Mouse (Mus musculus) cerebral cortex, adult 2 months (tissue): Measurements from ENCODE around the gene Serpina16.

ENCODE experiments used
- WGBS: fragments of 180-500 bp; shearing (Covaris S2); methylation state at CpG from one replicate; pipeline ENCODE4 v1.1.7; 2018; 5-methylcytosine and 5-hydroxymethylcytosine counted together

Serpina16 gene

GRCm38 (mm10) chr12:103676039-103676438 is at the start of gene Serpina16:
Gene Serpina16, minus strand, starts transcription at chr12:103676139.
- 90% methylated on average over 1 of the region's 1 CpGs for WGBS

GRCm38 (mm10) chr12:103711537-103711936 is 35.6 kb upstream of the Serpina16 start:
- WGBS = 78% methylated on average over 3 of the region's 3 CpGs

- 66% methylated on average over 1 of the region's 1 CpGs for WGBS
These were observed 34.5 kb upstream of the Serpina16 start for GRCm38 (mm10) chr12:103710405-103710804.

GRCm38 (mm10) chr12:103706113-103706512 is 30.2 kb upstream of the Serpina16 start:
- WGBS = 89% methylated on average over 4 of the region's 4 CpGs

GRCm38 (mm10) chr12:103705547-103705946 is 29.6 kb upstream of the Serpina16 start:
- 54% methylated on average over 2 of the region's 2 CpGs for WGBS

GRCm38 (mm10) chr12:103700144-103700750 is 24.3 kb upstream of the Serpina16 start:
- WGBS = 89% methylated on average over 4 of the region's 4 CpGs

- WGBS = 91% methylated on average over 8 of the region's 8 CpGs
These were observed 19.5 kb upstream of the Serpina16 start, which contains the start of gene Serpina1f for GRCm38 (mm10) chr12:103695429-103695828. Gene Serpina1f, minus strand, starts transcription at chr12:103695529.

GRCm38 (mm10) chr12:103688221-103688814 is 12.4 kb upstream of the Serpina16 start:
- 75% methylated on average over 3 of the region's 3 CpGs for WGBS

- WGBS = 75% methylated on average over 7 of the region's 7 CpGs
These were observed 11.1 kb upstream of the Serpina16 start for GRCm38 (mm10) chr12:103687021-103687420.

GRCm38 (mm10) chr12:103686050-103686449 is 10.1 kb upstream of the Serpina16 start:
- WGBS = 59% methylated on average over 3 of the region's 3 CpGs

GRCm38 (mm10) chr12:103685386-103685785 is 9.4 kb upstream of the Serpina16 start:
- 71% methylated on average over 3 of the region's 3 CpGs for WGBS

- WGBS = 50% methylated on average over 4 of the region's 4 CpGs
These were observed 7.8 kb upstream of the Serpina16 start for GRCm38 (mm10) chr12:103683775-103684174.

- 83% methylated on average over 2 of the region's 2 CpGs for WGBS
These were observed 5.8 kb upstream of the Serpina16 start for GRCm38 (mm10) chr12:103681739-103682138.

- 83% methylated on average over 2 of the region's 2 CpGs for WGBS
These were observed 5.2 kb upstream of the Serpina16 start for GRCm38 (mm10) chr12:103681169-103681568.

GRCm38 (mm10) chr12:103679853-103680252 is 3.9 kb upstream of the Serpina16 start:
- 96% methylated on average over 1 of the region's 1 CpGs for WGBS

- WGBS = 67% methylated on average over 2 of the region's 2 CpGs
These were observed 2.8 kb downstream of the Serpina16 start for GRCm38 (mm10) chr12:103673179-103673578.

- 77% methylated on average over 3 of the region's 3 CpGs for WGBS
These were observed 4.5 kb downstream of the Serpina16 start for GRCm38 (mm10) chr12:103671483-103671882.

- 78% methylated on average over 2 of the region's 2 CpGs for WGBS
These were observed 5.0 kb downstream of the Serpina16 start for GRCm38 (mm10) chr12:103670964-103671363.

- WGBS = 42% methylated on average over 5 of the region's 5 CpGs
These were observed 5.6 kb downstream of the Serpina16 start for GRCm38 (mm10) chr12:103670344-103670743.

- WGBS = 90% methylated on average over 3 of the region's 3 CpGs
These were observed 10.7 kb downstream of the Serpina16 start for GRCm38 (mm10) chr12:103665286-103665685.

GRCm38 (mm10) chr12:103660076-103660475 is 15.9 kb downstream of the Serpina16 start:
- 88% methylated on average over 5 of the region's 5 CpGs for WGBS

GRCm38 (mm10) chr12:103659171-103659570 is 16.8 kb downstream of the Serpina16 start:
- WGBS = 76% methylated on average over 2 of the region's 2 CpGs

GRCm38 (mm10) chr12:103657991-103658390 is 17.9 kb downstream of the Serpina16 start:
- WGBS = 81% methylated on average over 10 of the region's 10 CpGs
